Mouse (Mus musculus) bone marrow macrophage, adult 2 months (primary cell): ENCODE data around the gene H6pd.

ENCODE experiments used
- CTCF ChIP-seq: IDR thresholded peaks from 2 replicates; pipeline ENCODE4 v1.5.1; 2012; ENCODE audit warnings: low read depth, mild to moderate bottlenecking, low read length, moderate library complexity
- POLR2A ChIP-seq: IDR thresholded peaks from 2 replicates; pipeline ENCODE4 v1.6.1; 2012; ENCODE audit warnings: mild to moderate bottlenecking, low read depth, low read length, borderline replicate concordance

- TF ChIP-seq POLR2A (no peak), CTCF (no peak)
These were observed 40.3 kb downstream of the H6pd start for GRCm38 (mm10) chr4:149968526-149968925.
